Mouse (Mus musculus): ENCODE results near the gene Elavl2.

DNA sequence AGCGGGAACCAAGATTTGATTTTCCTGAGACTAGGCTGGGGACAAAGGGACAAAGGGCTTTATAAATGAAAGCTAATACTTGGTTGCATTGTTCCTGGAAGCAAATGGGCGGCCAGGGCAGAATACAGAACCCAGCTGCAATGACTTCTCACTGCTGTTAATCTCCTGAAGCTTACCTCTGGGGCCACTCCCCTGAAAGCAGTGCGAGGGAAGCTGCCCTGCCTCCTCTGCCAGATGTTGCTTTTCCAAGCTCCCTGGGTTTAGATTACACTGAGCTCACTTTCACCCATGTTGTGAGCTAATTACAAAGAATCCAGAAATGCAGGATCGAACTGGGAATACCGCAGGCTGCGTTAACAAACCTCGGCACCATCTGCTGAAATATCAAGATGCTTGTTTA lies 163.6 kb downstream of the Elavl2 start:
- TF ChIP-seq CTCF (conservative IDR thresholded peaks at IDR 0.05; ENCODE audit: low read length) (no peak), POU5F1 (IDR thresholded peaks at IDR 0.05; ENCODE audit: borderline replicate concordance, low read length) (no peak), NANOG (IDR thresholded peaks at IDR 0.05; ENCODE audit: borderline replicate concordance, low read length) (no peak)
